Mouse (Mus musculus): Measurements from ENCODE around the gene Smo.
A peak's percentile ranks its signal among the peaks of the same experiment; 100 is the strongest.
"Not testable (repeated sequence)": the region's sequence is repeated elsewhere in the genome, so short reads cannot be mapped to it uniquely, and the experiment has no call there.

Gene Smo

GRCm38 (mm10) chr6:29729491-29729890 lies 5.8 kb upstream of the Smo start:
- no peak for DNase-seq

- peak; percentile 42 to 55 for DNase-seq
Measured at GRCm38 (mm10) chr6:29735689-29736451, 567 bp downstream of the Smo start.

- no peak for DNase-seq
Measured at GRCm38 (mm10) chr6:29736610-29737458, 1.5 kb downstream of the Smo start.

- no peak for DNase-seq
Measured at GRCm38 (mm10) chr6:29751466-29752152, 16.3 kb downstream of the Smo start.

- no peak for DNase-seq
Measured at GRCm38 (mm10) chr6:29753336-29753735, 18.0 kb downstream of the Smo start.

GRCm38 (mm10) chr6:29756001-29756400 lies 20.7 kb downstream of the Smo start:
- no peak for DNase-seq

- no peak for DNase-seq
Measured at GRCm38 (mm10) chr6:29756476-29756875, 21.2 kb downstream of the Smo start.

GRCm38 (mm10) chr6:29758417-29758816 lies 23.1 kb downstream of the Smo start:
- DNase-seq, result peak; percentile 66 to 73

GRCm38 (mm10) chr6:29759012-29759679 lies 23.8 kb downstream of the Smo start:
- DNase-seq, result peak; percentile 14 to 28

- not testable (repeated sequence) for DNase-seq
Measured at GRCm38 (mm10) chr6:29760397-29760796, 25.1 kb downstream of the Smo start.

GRCm38 (mm10) chr6:29761282-29761681 lies 26.0 kb downstream of the Smo start:
- peak; percentile 17 to 41 for DNase-seq

- peak; percentile 65 to 69 for DNase-seq
Measured at GRCm38 (mm10) chr6:29762524-29762923, 27.2 kb downstream of the Smo start.

- no peak for DNase-seq
Measured at GRCm38 (mm10) chr6:29766874-29767273, 31.6 kb downstream of the Smo start.

- peak; percentile 96 to 97 for DNase-seq
Measured at GRCm38 (mm10) chr6:29767813-29768660, 32.7 kb downstream of the Smo start, which contains the start of gene Ahcyl2. TSS of gene Ahcyl2 (plus strand) at chr6:29768011.

GRCm38 (mm10) chr6:29768791-29769441 lies 33.6 kb downstream of the Smo start:
- DNase-seq, result peak; percentile 33 to 50

- DNase-seq, result no peak
Measured at GRCm38 (mm10) chr6:29770672-29771321, 35.5 kb downstream of the Smo start.

GRCm38 (mm10) chr6:29772236-29772635 lies 36.9 kb downstream of the Smo start:
- no peak for DNase-seq

GRCm38 (mm10) chr6:29774161-29774560 lies 38.9 kb downstream of the Smo start:
- no peak for DNase-seq

GRCm38 (mm10) chr6:29775609-29776008 lies 40.3 kb downstream of the Smo start:
- DNase-seq, result peak; percentile 80 to 88

- no peak for DNase-seq
Measured at GRCm38 (mm10) chr6:29776542-29777237, 41.4 kb downstream of the Smo start.

Data from kidney, adult 8-10 months (tissue).